Mouse (Mus musculus) skeletal muscle tissue, postnatal 0 days (tissue): ENCODE results near the gene Olfr1105. TPM values are rescaled to one million over a fixed set of nuclear protein-coding genes. Genes with fewer than 3 reads are reported as not detected.

Source experiments
- polyA plus RNA-seq: library from polyadenylated mRNA; unstranded; fragments of >200 nt; fragmentation: Nextera tagmentation; extraction: Ambion mirVana; gene quantifications from 2 replicates; pipeline ENCODE4 v1.2.1, GENCODE M21; 2015

Gene Olfr1105
- not detected in 2 replicates for polyA plus RNA-seq

DNA sequence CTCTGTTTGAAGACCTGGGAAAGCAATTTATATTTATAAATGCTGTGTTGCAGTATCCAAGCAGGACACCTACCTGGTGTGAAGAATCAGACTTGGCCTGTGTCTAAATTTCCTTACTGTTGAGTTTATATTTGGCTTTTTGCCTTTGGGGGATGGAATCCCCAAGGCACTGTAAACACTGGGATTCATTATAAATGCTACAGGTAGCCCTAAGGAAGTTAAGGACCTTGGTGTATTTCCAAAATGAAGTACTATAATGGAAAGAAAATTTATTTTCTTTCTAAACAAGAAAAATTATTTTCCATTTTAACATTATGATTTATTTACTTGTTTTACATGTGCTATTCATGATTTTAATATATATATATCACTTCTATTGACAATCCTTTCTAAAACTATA is at the start of gene Olfr1105:
TSS of gene Olfr1105 (minus strand) at position 101 of the 400 bp plus-strand sequence.

DNA sequence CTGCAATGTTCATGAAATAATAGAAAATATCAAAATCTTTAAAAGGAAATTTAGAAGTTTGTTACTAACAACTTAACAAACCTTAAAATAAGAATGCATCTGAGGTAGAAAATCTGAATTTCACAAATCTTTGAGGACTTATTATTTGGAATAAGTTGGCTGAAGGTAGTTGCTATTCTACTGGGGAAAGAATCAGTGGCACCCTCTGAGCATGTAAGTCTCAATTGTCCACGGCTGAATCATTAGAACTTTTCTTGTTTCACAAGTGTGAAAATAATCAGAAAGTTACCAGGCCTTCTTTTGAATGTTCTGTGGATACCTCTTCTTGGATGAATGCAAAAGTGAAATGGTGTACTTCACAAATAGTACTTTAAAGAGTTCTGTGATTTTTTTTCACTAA is 39.4 kb upstream of the Olfr1105 start, which contains the start of gene Olfr1107:
TSS of gene Olfr1107 (minus strand) at position 101 of the 400 bp plus-strand sequence.

DNA sequence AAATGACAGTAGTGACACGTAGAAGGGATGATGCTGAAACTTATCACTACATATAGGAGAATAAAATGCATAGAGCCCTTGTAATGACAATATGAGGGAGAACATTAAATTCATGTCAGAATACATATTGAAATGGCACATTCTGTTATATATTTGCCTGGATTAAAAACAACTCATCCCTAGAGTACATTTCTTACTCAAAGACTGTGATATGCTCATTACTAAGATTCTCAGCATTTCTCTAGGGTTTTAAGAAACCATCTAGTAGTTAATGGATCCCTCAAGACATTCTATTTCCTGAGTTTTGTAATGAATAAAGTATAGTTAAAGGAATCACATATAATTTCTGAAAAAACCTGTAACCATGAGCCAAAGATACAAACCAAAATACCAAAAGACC is 15.8 kb upstream of the Olfr1105 start, which contains the start of gene Olfr1106:
TSS of gene Olfr1106 (minus strand) at position 101 of the 400 bp plus-strand sequence.

DNA sequence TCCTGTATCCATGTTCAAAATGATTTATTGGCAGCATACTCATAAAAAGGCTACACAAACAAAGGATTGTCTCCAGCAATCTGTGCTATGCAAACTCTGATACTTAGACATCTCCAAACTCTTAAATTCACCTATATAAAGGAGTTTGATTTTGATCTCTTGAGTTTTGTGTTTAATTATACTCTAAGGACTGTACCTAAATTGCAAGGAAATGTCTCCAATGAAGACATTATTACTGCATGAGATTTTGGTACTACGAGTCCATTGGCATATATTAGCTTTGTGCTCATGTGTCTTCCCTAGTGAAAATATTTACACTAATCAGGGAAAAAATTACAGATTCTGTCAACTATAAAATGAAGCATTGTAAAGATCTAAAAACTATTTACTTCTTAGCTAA is 9.4 kb downstream of the Olfr1105 start, which contains the start of gene Olfr1104:
TSS of gene Olfr1104 (minus strand) at position 101 of the 400 bp plus-strand sequence.

DNA sequence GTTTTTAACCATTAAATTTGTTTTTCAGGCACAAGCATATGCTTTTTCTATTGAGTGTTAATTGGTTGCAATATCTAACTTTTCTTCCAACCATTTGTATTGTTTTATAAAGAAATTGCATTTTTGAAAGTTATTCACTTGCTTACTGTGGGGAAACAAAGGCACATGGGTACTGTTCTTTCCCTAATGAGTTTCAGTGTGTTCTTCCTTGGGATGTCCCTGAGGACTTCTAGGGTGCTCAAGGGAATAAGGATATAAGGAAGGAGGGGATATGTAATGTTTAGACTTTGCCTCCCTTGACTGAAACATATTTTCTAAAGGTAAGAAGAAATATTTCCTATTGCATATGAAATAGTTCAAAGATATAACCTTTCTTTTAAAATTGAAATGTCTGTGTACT is 38.2 kb downstream of the Olfr1105 start, which contains the start of gene Olfr1102:
TSS of gene Olfr1102 (plus strand) at position 301 of the 400 bp plus-strand sequence.

DNA sequence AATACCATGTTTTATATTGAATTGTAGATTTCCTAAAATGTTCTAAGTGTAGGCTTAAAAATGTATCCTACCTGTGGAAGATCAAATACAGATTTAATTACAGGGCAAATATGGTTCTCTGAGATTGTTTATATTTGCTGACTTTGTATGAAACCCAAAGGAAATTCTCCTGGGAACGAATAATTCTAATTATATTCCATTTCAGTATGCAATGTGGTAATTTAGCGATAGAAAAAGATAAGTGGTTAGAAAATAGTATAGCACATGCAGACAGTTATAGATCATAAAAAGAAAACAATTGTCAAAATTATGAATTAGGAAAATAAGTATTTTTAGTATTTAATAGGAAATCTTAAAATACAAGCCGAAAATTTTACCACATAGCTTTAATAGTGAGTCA is 45.2 kb downstream of the Olfr1105 start, which contains the start of gene Olfr1101:
TSS of gene Olfr1101 (minus strand) at position 101 of the 400 bp plus-strand sequence.

Other genes with a start within 250 kb of the Olfr1105 start
- gene Olfr141, start 226.5 kb downstream of the Olfr1105 start, polyA plus RNA-seq: not detected in 2 replicates
- not detected in 2 replicates for gene Olfr1094, start 211.9 kb downstream of the Olfr1105 start, polyA plus RNA-seq
- not detected in 2 replicates for gene Olfr1095, start 184.8 kb downstream of the Olfr1105 start, polyA plus RNA-seq
- not detected in 2 replicates for gene Gm13723, start 161.7 kb downstream of the Olfr1105 start, polyA plus RNA-seq
- not detected in 2 replicates for gene Olfr1097, start 144.3 kb downstream of the Olfr1105 start, polyA plus RNA-seq
- not detected in 2 replicates for gene Olfr1098, start 112.0 kb downstream of the Olfr1105 start, polyA plus RNA-seq
- gene Olfr1099, start 75.8 kb downstream of the Olfr1105 start, polyA plus RNA-seq: not detected in 2 replicates
- gene Olfr1100, start 56.6 kb downstream of the Olfr1105 start, polyA plus RNA-seq: not detected in 2 replicates
- not detected in 2 replicates for gene Olfr1101, start 45.3 kb downstream of the Olfr1105 start, polyA plus RNA-seq
- gene Olfr1102, start 38.1 kb downstream of the Olfr1105 start, polyA plus RNA-seq: not detected in 2 replicates
- gene Olfr1104, start 9.5 kb downstream of the Olfr1105 start, polyA plus RNA-seq: not detected in 2 replicates
- not detected in 2 replicates for gene Olfr1106, start 15.7 kb upstream of the Olfr1105 start, polyA plus RNA-seq
- not detected in 2 replicates for gene Olfr1107, start 39.3 kb upstream of the Olfr1105 start, polyA plus RNA-seq
- not detected in 2 replicates for gene Olfr1109, start 59.5 kb upstream of the Olfr1105 start, polyA plus RNA-seq
- gene Olfr259, start 78.0 kb upstream of the Olfr1105 start, polyA plus RNA-seq: not detected in 2 replicates
- gene Olfr1110, start 103.8 kb upstream of the Olfr1105 start, polyA plus RNA-seq: not detected in 2 replicates
- not detected in 2 replicates for gene Olfr1111, start 116.1 kb upstream of the Olfr1105 start, polyA plus RNA-seq
- gene Olfr1112, start 151.3 kb upstream of the Olfr1105 start, polyA plus RNA-seq: not detected in 2 replicates
- gene Olfr1113, start 172.4 kb upstream of the Olfr1105 start, polyA plus RNA-seq: not detected in 2 replicates
- not detected in 2 replicates for gene Olfr1115, start 211.5 kb upstream of the Olfr1105 start, polyA plus RNA-seq
- not detected in 2 replicates for gene Olfr1116, start 231.0 kb upstream of the Olfr1105 start, polyA plus RNA-seq